Mouse (Mus musculus) lung, postnatal 0 days (tissue): ENCODE results near the gene Myo1h.

Experiments
- CTCF ChIP-seq: IDR thresholded peaks from 2 replicates; pipeline ENCODE4 v1.5.1; 2016; ENCODE audit warnings: antibody characterized with exemption, mild to moderate bottlenecking
- EP300 ChIP-seq: IDR thresholded peaks from 2 replicates; pipeline ENCODE4 v1.6.1; 2016; ENCODE audit warnings: antibody characterized with exemption, mild to moderate bottlenecking, control low read depth

GRCm38 (mm10) chr5:114383184-114383904, 94.4 kb downstream of the Myo1h start:
- TF ChIP-seq CTCF = peak; percentile 82
- TF ChIP-seq EP300 = 0 out of 2 replicates have a peak, but pooled peaks have one; percentile 47
